Mouse (Mus musculus) heart, adult 18-20 months (tissue): ENCODE results near the gene Zfp609. TPM values are rescaled to one million over a fixed set of nuclear protein-coding genes. Genes with fewer than 3 reads are reported as not detected.
"Not testable (repeated sequence)": the region's sequence is repeated elsewhere in the genome, so short reads cannot be mapped to it uniquely, and the experiment has no call there.

Source experiments
- DNase-seq, 2 experiments: peaks; one replicate each; pipeline ENCODE4 v3.0.0; 2021 to 2022; ENCODE audit warnings: mixed read lengths in 1 of 2
- total RNA-seq, 2 experiments: library from RNA; stranded (reverse); gene quantifications; 2 replicates each; pipeline ENCODE4 v1.2.3; 2021

The Zfp609 gene
- total RNA-seq, 2 experiments from 2014 or later = 19.2 to 22.4 TPM

- DNase-seq = no peak
Measured at GRCm38 (mm10) chr9:65812841-65813240, 14.5 kb downstream of the Zfp609 start.

- no peak for DNase-seq
Measured at GRCm38 (mm10) chr9:65811784-65812183, 15.6 kb downstream of the Zfp609 start.

GRCm38 (mm10) chr9:65807818-65808217 lies 19.5 kb downstream of the Zfp609 start:
- DNase-seq = no peak

- DNase-seq = peak; percentile 48 to 51
Measured at GRCm38 (mm10) chr9:65807251-65807650, 20.1 kb downstream of the Zfp609 start.

- no peak for DNase-seq
Measured at GRCm38 (mm10) chr9:65799770-65800169, 27.6 kb downstream of the Zfp609 start.

GRCm38 (mm10) chr9:65795651-65796050 lies 31.7 kb downstream of the Zfp609 start:
- DNase-seq = peak in 1 of 2 experiments; percentile 8

GRCm38 (mm10) chr9:65794313-65794712 lies 33.1 kb downstream of the Zfp609 start:
- no peak for DNase-seq

GRCm38 (mm10) chr9:65793506-65793905 lies 33.9 kb downstream of the Zfp609 start:
- no peak for DNase-seq

- no peak for DNase-seq
Measured at GRCm38 (mm10) chr9:65793086-65793485, 34.3 kb downstream of the Zfp609 start.

GRCm38 (mm10) chr9:65791846-65792245 lies 35.5 kb downstream of the Zfp609 start:
- DNase-seq = no peak

- no peak for DNase-seq
Measured at GRCm38 (mm10) chr9:65791106-65791505, 36.3 kb downstream of the Zfp609 start.

- DNase-seq = no peak
Measured at GRCm38 (mm10) chr9:65789788-65790187, 37.6 kb downstream of the Zfp609 start.

GRCm38 (mm10) chr9:65788556-65788955 lies 38.8 kb downstream of the Zfp609 start:
- DNase-seq = no peak

- no peak for DNase-seq
Measured at GRCm38 (mm10) chr9:65787829-65788344, 39.5 kb downstream of the Zfp609 start.

GRCm38 (mm10) chr9:65786885-65787787 lies 40.2 kb downstream of the Zfp609 start:
- DNase-seq = peak; percentile 58 to 62

GRCm38 (mm10) chr9:65785772-65786368 lies 41.5 kb downstream of the Zfp609 start:
- DNase-seq = no peak

GRCm38 (mm10) chr9:65779619-65780018 lies 47.7 kb downstream of the Zfp609 start:
- not testable (repeated sequence) for DNase-seq

- DNase-seq = no peak
Measured at GRCm38 (mm10) chr9:65776874-65777432, 50.4 kb downstream of the Zfp609 start.

GRCm38 (mm10) chr9:65776137-65776872 lies 51.1 kb downstream of the Zfp609 start:
- no peak for DNase-seq

- DNase-seq = no peak
Measured at GRCm38 (mm10) chr9:65773783-65774182, 53.6 kb downstream of the Zfp609 start.

GRCm38 (mm10) chr9:65771011-65771664 lies 56.2 kb downstream of the Zfp609 start:
- DNase-seq = no peak

- DNase-seq = no peak
Measured at GRCm38 (mm10) chr9:65762728-65763127, 64.6 kb downstream of the Zfp609 start.
